Mouse (Mus musculus): ENCODE data around the gene Tnrc6a.
"Not testable (repeated sequence)": the region's sequence is repeated elsewhere in the genome, so short reads cannot be mapped to it uniquely, and the experiment has no call there.

The Tnrc6a gene

GRCm38 (mm10) chr7:123123665-123124298 is at the start of gene Tnrc6a:
Tnrc6a (plus strand) TSS chr7:123123885.
- DNase-seq: peak; percentile 96

- no peak for DNase-seq
These were observed 41.4 kb upstream of the Tnrc6a start for GRCm38 (mm10) chr7:123082236-123082635.

DNA sequence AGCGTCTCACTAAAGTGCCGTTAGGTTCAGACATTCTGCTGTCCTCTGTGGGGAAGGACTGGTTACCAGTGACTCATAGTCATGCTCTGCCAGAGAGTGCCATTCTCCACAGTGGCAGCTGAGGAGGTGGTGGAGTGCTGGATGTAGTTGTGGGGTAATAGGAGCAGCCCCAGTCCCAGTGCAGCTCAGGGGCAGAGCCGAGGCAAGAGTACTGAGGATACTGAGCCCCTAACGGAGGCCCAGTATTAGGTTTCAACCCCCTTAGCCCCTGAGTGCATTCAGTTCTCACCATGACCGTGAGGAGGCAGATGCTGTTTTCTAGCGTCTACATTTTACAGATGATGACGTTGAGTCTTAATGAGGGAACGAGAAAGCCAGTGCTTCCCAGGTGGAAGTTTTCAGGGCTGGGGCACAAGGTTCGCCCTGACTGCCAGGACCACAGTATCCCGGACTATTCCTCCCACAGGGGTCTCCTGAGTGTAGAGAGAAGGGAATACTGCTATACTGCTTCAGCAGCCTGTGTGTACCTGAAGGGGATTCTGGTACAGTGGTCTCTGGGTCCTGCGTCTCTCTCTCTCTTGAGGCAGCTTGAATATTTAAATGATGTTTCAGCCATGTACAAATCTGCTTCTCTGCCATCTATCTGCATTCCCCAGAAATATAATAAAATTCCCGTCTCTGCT is 40.1 kb upstream of the Tnrc6a start:
- DNase-seq: no peak

GRCm38 (mm10) chr7:123084180-123084691 is 39.4 kb upstream of the Tnrc6a start:
- peak; percentile 91 for DNase-seq

- DNase-seq: peak; percentile 52
These were observed 39.0 kb upstream of the Tnrc6a start for GRCm38 (mm10) chr7:123084708-123085107.

- no peak for DNase-seq
These were observed 34.8 kb upstream of the Tnrc6a start for GRCm38 (mm10) chr7:123088920-123089319.

GRCm38 (mm10) chr7:123096344-123097120 is 27.2 kb upstream of the Tnrc6a start:
- DNase-seq: peak; percentile 23

DNA sequence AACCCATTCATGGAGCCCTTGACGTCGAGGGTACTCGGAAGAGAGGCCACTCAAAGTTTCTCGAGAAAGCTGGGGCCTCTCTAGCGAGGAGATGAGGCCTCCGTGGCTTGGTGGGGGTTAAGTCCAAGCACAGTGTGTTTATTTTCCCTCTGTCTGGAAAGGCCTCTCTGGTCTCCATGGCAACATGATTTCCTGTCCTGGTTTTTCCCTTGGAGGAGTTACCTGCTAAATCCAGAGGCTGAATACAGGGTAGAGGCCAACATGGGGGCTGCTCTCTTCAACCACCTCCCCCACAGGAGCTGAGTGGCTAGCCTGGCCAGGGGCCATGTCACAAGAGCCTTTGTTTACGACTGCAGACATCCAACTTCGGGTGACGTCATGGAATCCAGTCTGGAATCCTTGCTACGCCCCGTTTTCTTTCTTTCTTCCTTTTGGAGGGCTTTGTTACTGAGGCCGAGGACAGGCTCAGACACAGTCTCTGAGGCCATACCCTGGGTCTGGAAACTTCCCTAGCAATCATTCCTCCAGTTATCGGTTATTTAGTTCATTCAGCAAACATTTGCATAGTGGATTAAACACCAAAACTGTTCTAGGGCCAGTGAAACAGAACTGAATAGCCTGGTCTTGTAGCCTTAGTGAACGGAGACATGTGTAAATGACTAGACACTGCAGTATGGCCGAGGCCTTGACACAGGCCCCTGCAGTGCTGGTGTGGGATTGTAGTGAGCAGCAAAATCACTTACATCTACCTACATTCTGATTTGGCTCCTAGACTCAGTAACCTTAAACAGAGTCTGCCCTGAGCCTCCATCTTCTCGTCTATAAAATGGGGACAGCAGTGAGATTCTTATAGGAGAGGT is 25.6 kb upstream of the Tnrc6a start:
- DNase-seq: peak; percentile 91

DNA sequence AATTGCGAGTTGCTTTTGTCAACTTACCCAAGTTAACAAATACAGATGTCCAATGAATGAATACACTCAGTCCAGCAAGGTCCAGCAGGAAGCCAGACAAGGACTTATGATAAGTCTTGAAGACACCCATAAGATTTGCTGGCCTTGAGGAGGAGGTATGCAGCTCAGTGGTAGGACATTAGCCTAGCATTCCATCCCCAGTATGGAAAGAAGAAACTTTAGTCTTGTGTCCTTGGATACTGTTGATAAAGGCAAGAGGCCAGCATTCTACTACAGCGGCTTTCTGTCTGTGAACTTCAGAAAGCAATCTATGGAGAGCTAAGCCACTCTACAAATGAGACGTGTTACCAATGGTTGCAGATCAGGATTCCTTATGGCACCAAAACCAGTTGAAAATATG is 22.4 kb upstream of the Tnrc6a start:
- DNase-seq: no peak

DNA sequence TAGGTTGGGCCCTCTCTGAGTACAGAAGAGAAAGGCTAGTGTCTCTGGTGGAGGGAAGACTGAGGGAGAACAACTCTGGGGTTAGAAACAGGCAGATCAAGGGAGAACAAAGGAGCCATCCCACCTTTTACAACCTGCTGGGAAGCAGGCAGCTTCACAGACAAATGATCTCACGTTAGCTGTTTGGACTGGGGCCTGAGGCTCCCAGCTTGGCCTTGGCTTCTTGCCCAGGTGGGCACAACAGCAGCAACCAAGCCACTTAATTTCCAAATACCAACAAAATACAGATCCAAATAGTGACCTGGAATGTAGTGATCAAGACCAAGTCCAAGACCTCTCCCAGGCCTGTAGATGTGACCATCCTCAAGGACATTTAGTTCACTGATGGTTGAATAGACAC is 18.3 kb upstream of the Tnrc6a start:
- not testable (repeated sequence) for DNase-seq

DNA sequence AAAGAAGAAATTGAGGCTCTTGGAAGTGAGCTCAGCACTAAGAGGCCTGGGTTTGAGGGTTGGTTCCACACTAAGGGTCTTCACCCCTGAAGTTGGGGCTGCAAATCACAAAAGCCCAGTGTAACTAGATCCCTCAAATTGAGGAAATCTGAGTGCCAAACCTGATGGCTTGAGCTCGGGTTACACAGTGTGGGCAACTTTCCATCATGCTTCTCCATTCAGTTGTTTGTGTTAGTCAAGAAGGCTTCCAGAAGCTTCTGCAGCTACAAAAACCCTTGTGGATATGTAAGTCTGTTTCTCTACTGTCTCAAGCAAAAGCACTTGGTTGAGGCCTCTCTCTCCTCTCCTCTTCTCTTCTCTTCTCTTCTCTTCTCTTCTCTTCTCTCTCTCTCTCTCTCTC is 17.8 kb upstream of the Tnrc6a start:
- no peak for DNase-seq

- no peak for DNase-seq
These were observed 17.4 kb upstream of the Tnrc6a start for GRCm38 (mm10) chr7:123106326-123106725.

GRCm38 (mm10) chr7:123108058-123109055 is 15.3 kb upstream of the Tnrc6a start:
- peak; percentile 39 for DNase-seq

- DNase-seq: no peak
These were observed 14.2 kb upstream of the Tnrc6a start for GRCm38 (mm10) chr7:123109361-123110000.

- DNase-seq: no peak
These were observed 13.6 kb upstream of the Tnrc6a start for GRCm38 (mm10) chr7:123110135-123110534.

DNA sequence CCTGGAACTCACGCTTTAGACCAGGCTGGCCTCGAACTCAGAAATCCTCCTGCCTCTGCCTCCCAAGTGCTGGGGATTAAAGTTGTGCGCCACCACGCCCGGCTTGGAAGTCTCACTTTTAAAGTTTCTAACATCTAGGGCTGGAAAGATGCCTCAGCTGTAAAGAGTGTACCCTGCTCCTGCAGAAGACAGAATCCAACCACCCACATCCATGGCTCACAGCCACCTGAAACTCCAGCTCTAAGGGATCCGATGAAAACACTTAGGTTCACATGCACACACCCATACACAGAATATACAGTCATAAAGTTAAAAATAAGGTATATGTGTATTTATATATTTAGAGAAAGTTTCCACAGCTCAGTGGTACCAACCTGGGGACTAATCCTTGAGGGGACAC is 10.1 kb upstream of the Tnrc6a start:
- no peak for DNase-seq

- no peak for DNase-seq
These were observed 6.9 kb upstream of the Tnrc6a start for GRCm38 (mm10) chr7:123116799-123117198.

GRCm38 (mm10) chr7:123117209-123117608 is 6.5 kb upstream of the Tnrc6a start:
- DNase-seq: no peak

DNA sequence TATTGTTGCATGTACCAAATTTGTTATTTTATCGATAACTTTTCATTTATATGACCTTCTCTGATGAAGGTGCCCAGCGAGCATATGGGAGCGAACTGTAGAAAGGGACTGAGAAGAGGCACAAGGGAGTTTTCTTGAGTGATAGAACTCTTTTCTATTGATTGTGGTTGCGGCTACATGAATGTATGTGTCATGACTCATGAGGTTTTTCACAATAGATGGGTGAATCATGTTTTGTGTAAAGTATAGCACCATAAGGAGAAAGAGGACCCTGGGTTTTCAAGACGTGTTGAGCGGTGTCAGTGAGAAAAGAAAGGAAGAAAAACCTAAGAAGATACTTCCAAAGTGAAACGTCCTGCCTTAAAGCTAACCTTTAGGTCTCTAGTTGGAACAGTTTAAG is 3.2 kb upstream of the Tnrc6a start:
- DNase-seq: no peak

- DNase-seq: no peak
These were observed 623 bp downstream of the Tnrc6a start for GRCm38 (mm10) chr7:123124299-123124716.

DNA sequence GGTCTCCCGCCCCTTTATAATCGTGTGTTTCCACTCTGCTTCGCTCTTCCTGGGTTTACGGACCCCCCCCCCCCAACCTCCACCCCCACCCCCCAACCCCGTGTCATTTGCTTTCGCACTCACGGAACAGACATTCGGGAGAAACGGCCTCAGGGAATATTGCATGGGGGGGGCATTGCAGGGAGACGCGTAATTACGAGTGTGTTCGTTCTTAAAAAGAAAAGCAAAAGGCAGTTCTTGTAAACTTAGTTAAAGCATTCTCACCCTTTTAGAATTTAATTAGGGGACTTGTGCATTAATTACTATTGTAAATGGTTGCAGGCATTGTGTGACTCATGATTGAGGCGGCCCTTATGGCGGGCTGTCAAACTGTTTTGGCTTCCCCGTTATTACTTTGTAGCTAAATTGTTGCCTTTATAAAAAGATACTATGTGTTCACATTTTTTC is 1.1 kb downstream of the Tnrc6a start:
- DNase-seq: peak; percentile 50

All from retina, postnatal 1 day (tissue).